Mouse (Mus musculus) heart, postnatal 0 days (tissue): ENCODE measurements around the gene Gm5565. TPM values are rescaled to one million over a fixed set of nuclear protein-coding genes. Genes with fewer than 3 reads are reported as not detected.
"Not testable (repeated sequence)": the region's sequence is repeated elsewhere in the genome, so short reads cannot be mapped to it uniquely, and the experiment has no call there.

Source experiments
- ATAC-seq: fragments of 200-750 bp; cut with Nextera tagmentation; 2 replicates; pipeline ENCODE4 v1.8.0; 2017; ENCODE audit warnings: low read depth, moderate number of reproducible peaks, moderate library complexity; ENCODE audit not compliant: insufficient read depth
- DNase-seq: peaks from one replicate; pipeline ENCODE4 v3.0.0-alpha.2; 2016; ENCODE audit warnings: low spot score
- H3K27ac ChIP-seq: fragments of 300-500 bp; sonication (generic); 2 replicates; pipeline ENCODE4 v1.5.1; 2014; ENCODE audit warnings: low read depth, mild to moderate bottlenecking
- H3K27me3 ChIP-seq: fragments of 300-500 bp; sonication (generic); 2 replicates; pipeline ENCODE4 v1.6.1; 2014; ENCODE audit warnings: low read length, mixed read lengths; ENCODE audit not compliant: control insufficient read depth, insufficient read depth
- H3K36me3 ChIP-seq: fragments of 300-500 bp; sonication (generic); replicated peaks from 2 replicates; pipeline ENCODE4 v1.6.1; 2014; ENCODE audit warnings: low read length, mixed read lengths; ENCODE audit not compliant: control insufficient read depth, insufficient read depth
- H3K4me1 ChIP-seq: fragments of 300-500 bp; sonication (generic); 2 replicates; pipeline ENCODE4 v1.6.1; 2014; ENCODE audit warnings: antibody characterized with exemption; ENCODE audit not compliant: control insufficient read depth, insufficient read depth
- H3K4me2 ChIP-seq: fragments of 300-500 bp; sonication (generic); 2 replicates; pipeline ENCODE4 v1.6.1; 2014; ENCODE audit warnings: low read depth, mild to moderate bottlenecking, low read length, moderate library complexity
- H3K4me3 ChIP-seq: fragments of 300-500 bp; sonication (generic); 2 replicates; pipeline ENCODE4 v1.5.1; 2014; ENCODE audit warnings: low read depth, low read length
- H3K9ac ChIP-seq: fragments of 300-500 bp; sonication (generic); replicated peaks from 2 replicates; pipeline ENCODE4 v1.6.1; 2014; ENCODE audit warnings: low read depth, low read length, mixed read lengths
- H3K9me3 ChIP-seq: fragments of 300-500 bp; sonication (generic); replicated peaks from 2 replicates; pipeline ENCODE4 v1.6.1; 2016; ENCODE audit warnings: low read length; ENCODE audit not compliant: control insufficient read depth
- CTCF ChIP-seq: IDR thresholded peaks from 2 replicates; pipeline ENCODE4 v1.5.1; 2016; ENCODE audit warnings: antibody characterized with exemption, control low read depth, low read depth
- EP300 ChIP-seq: IDR thresholded peaks from 2 replicates; pipeline ENCODE4 v1.6.1; 2016; ENCODE audit warnings: antibody characterized with exemption, low read depth
- WGBS: fragments of 180-500 bp; shearing (Covaris S2); extraction: QIAGEN DNeasy Blood & Tissue Kit; methylation state at CpG from one replicate; pipeline ENCODE4 v1.1.7; 2014; 5-methylcytosine and 5-hydroxymethylcytosine counted together
- polyA plus RNA-seq: library from polyadenylated mRNA; unstranded; fragments of >200 nt; fragmentation: Nextera tagmentation; extraction: Ambion mirVana; gene quantifications from 2 replicates; pipeline ENCODE4 v1.2.1, GENCODE M21; 2015
- total RNA-seq: library from RNA; depleted of rRNA; stranded (reverse); fragments of >200 nt; gene quantifications from 2 replicates; pipeline ENCODE4 v1.2.3, GENCODE M21; 2014; ENCODE audit warnings: low replicate concordance

Gene Gm5565
- total and polyA plus RNA-seq, 2 experiments from 2014 or later, result not detected

DNA sequence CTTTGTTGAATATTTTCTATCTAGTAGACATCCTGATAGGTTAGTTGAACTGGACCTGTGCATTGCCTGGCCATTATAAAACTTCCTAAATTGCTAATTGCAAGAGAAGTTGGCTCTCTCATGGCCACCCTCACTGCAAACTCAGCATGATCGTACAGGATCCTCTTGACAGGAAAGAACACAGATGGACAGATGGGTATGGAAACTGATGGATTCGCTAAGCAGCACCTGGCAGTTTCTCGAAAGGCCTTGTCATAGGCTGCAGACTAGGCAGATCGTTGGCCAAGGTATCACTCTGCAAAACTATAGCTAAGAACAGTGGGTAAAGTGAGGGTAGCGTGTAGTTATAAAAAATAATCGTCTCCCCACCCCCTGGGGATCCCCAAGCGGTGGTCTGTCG, 33.0 kb upstream of the Gm5565 start:
- WGBS, result 69% methylated on average over 8 of the region's 8 CpGs
- no peak for ATAC-seq
- Histone ChIP-seq H3K36me3 (no peaks in the 10 kb centered on the region), H3K9ac (no peak overlapping the region), H3K9me3 (no peaks in the 10 kb centered on the region), H3K27me3 (no peaks in the 10 kb centered on the region), H3K4me2 (no peak overlapping the region), H3K4me3 (no peak overlapping the region), H3K27ac (no peak overlapping the region), H3K4me1 (no peaks in the 10 kb centered on the region)
- DNase-seq, result no peak
- TF ChIP-seq CTCF, result no peak

DNA sequence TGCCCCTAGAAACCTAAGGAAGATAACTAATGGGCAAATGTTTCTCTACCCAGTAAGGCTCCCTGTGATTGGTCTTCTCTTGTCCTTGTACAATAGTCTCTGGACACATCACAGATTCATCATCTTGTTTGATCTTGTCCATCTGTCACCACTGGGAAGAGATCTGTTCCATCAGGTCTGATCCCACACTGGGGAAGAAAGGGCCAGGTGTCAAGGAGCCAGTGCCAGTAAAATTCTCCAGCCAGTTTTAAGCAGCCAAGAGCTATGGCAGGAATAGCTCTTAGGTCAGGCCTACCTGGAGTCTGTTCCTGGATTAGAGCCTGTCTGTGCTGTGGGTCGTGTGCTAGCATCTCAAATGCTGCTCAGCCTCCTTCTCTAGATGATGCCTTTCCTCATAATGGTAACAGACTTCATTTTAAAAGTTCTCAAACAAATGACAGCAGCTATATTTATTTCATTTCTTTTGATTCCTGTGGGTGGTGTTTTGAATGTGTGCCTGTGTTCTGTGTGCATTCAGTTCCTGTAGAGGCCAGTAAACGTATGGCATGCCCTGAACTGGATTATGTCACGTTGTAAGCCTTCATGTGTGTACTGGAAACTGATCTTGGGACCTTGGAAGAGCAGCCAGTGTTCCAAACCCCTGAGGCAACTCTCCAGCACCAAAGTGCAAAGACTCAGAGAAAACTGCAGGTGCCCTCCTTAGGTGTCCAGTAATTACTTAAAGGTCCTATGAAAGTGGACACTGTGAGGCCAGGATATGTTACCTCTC, 30.3 kb upstream of the Gm5565 start:
- Histone ChIP-seq H3K27me3 (no peaks in the 10 kb centered on the region), H3K27ac (no peak overlapping the region), H3K4me2 (no peak overlapping the region), H3K4me3 (no peak overlapping the region), H3K9me3 (no peaks in the 10 kb centered on the region), H3K9ac (no peak overlapping the region), H3K4me1 (no peaks in the 10 kb centered on the region), H3K36me3 (no peaks in the 10 kb centered on the region)
- no peak for DNase-seq
- no peak for TF ChIP-seq EP300
- TF ChIP-seq CTCF, result no peak
- WGBS, result 36% methylated on average over 3 of the region's 3 CpGs
- no peak for ATAC-seq

DNA sequence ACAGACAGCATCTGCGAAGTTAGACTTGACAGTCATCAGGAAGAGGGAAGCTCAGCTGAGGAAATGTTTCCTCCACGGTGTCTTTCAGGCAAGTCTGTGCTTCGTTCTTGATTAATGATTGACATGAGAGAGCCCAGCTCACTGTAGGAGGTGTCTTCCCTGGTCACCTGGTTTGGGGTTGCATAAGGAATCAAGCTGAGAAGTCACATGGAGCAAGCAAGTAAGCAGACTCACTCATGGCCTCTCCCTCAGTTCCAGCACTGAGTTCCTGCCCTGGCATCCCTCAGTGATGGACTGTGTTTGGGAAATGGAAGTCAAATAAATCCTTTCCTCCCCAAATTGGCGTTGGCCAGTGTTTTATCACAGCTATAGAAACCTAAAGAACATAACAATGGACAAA, 29.8 kb upstream of the Gm5565 start:
- H3K36me3 ChIP-seq, result no peaks in the 10 kb centered on the region
- no peaks in the 10 kb centered on the region for H3K27me3 ChIP-seq
- H3K4me2 ChIP-seq, result no peak overlapping the region
- ATAC-seq, result no peak
- H3K9me3 ChIP-seq, result no peaks in the 10 kb centered on the region
- no peak overlapping the region for H3K27ac ChIP-seq
- H3K9ac ChIP-seq, result no peak overlapping the region
- WGBS, result 60% methylated on average over 4 of the region's 4 CpGs
- H3K4me3 ChIP-seq, result no peak overlapping the region
- TF ChIP-seq CTCF, result no peak
- no peak for TF ChIP-seq EP300
- no peaks in the 10 kb centered on the region for H3K4me1 ChIP-seq
- no peak for DNase-seq

DNA sequence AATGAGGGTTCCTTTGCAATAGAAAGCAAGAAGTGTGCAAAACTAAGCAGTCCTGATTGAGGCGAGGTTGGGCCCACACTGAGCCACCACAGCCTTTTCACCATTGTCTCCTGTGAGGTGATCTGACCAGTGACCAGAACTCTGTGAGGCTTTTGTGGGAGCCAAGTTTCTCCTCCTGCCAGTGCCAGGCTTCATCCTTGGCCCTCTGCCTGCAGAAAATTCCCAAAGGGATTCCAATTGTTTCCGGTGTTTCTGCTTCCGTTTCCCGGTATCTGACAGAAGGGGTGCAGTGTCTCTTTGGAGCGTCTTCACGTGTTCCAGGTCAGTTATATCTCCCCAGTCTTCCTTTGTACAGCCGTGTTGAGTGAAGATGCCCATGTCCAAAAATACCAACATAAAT, 28.4 kb upstream of the Gm5565 start:
- no peaks in the 10 kb centered on the region for H3K4me1 ChIP-seq
- WGBS, result 67% methylated on average over 7 of the region's 7 CpGs
- no peak for ATAC-seq
- H3K4me3 ChIP-seq, result no peak overlapping the region
- no peak overlapping the region for H3K9ac ChIP-seq
- no peak for DNase-seq
- H3K9me3 ChIP-seq, result no peaks in the 10 kb centered on the region
- H3K27ac ChIP-seq, result no peak overlapping the region
- TF ChIP-seq EP300 (no peak), CTCF (no peak)
- H3K36me3 ChIP-seq, result no peaks in the 10 kb centered on the region
- no peak overlapping the region for H3K4me2 ChIP-seq
- no peaks in the 10 kb centered on the region for H3K27me3 ChIP-seq

DNA sequence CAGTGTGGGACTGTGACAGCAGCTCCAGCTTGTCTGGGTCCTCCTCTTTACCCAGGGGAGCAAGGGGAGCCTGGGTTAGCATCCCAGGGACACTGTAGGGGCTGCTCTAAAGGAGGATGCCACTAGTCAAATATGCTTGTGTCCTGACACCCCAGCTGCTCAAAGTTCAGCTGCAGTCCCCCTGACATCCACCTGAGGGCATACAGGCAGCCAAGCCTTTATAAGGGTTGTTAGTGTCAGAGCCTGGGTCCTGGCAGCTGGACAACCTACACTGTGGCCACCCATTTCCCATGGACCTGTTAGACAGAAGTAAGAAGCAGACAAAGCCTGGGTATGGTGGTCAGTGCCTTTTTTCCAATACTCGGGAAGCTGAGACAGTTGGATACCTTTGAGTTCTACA, 27.8 kb upstream of the Gm5565 start:
- WGBS, result 81% methylated on average over 1 of the region's 1 CpGs
- Histone ChIP-seq H3K36me3 (no peaks in the 10 kb centered on the region), H3K4me1 (no peaks in the 10 kb centered on the region), H3K4me3 (no peak overlapping the region), H3K4me2 (no peak overlapping the region), H3K27me3 (no peaks in the 10 kb centered on the region), H3K9ac (no peak overlapping the region), H3K27ac (no peak overlapping the region), H3K9me3 (no peaks in the 10 kb centered on the region)
- TF ChIP-seq EP300 (no peak), CTCF (peak; percentile 25)
- no peak for ATAC-seq
- no peak for DNase-seq

DNA sequence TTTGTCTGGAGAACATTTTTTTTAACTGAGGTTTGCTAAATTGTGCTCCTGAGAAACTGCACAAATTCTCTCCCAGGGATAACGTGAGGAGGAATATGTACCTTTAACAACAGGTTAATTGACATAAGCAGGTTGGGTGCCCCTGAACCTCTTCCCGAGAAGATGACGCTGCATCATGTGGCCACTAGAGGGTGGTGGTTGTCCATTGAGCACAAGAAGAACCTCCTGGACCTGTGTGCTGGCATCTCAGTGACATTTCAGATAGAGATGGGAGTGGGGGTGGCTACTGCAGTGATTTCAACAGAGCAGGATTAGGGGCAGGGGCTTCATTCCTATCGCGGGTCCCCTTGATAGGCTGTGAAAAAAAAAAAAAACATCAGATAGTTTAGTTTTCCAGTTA, 27.1 kb upstream of the Gm5565 start:
- not testable (repeated sequence) for H3K4me2 ChIP-seq, H3K36me3 ChIP-seq, ATAC-seq, H3K27ac ChIP-seq, H3K4me3 ChIP-seq, H3K4me1 ChIP-seq, H3K27me3 ChIP-seq, H3K9ac ChIP-seq, H3K9me3 ChIP-seq
- DNase-seq, result peak; percentile 16
- TF ChIP-seq CTCF, result peak; percentile 84
- WGBS, result 19% methylated on average over 5 of the region's 5 CpGs

DNA sequence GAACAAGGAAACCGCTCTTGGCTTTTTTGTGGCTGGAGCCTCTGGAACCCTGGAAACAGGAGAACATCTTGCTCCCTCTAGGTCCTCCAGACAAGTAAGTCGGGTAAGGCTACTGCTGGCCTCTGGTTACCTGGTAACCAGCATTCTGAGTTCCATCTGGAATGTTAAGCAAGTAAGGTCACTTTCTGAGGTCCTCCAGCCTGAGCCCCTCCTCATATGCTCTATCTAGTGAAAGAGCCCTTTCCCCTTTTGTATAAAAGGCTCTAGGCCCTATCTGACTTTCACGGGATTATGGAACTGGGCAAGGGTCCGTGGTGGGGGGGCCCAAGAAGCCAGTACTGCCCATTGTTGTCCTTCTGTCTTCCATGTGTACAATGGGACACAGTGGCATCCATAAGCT, 24.9 kb upstream of the Gm5565 start, which contains the start of gene 1700001J03Rik:
1700001J03Rik (minus strand) TSS at position 101 of the 400 bp plus-strand sequence.
- not testable (repeated sequence) for DNase-seq, H3K4me3 ChIP-seq, H3K27ac ChIP-seq, H3K27me3 ChIP-seq, H3K9ac ChIP-seq, H3K4me2 ChIP-seq, ATAC-seq, H3K36me3 ChIP-seq, H3K9me3 ChIP-seq, H3K4me1 ChIP-seq
- 69% methylated on average over 4 of the region's 4 CpGs for WGBS

DNA sequence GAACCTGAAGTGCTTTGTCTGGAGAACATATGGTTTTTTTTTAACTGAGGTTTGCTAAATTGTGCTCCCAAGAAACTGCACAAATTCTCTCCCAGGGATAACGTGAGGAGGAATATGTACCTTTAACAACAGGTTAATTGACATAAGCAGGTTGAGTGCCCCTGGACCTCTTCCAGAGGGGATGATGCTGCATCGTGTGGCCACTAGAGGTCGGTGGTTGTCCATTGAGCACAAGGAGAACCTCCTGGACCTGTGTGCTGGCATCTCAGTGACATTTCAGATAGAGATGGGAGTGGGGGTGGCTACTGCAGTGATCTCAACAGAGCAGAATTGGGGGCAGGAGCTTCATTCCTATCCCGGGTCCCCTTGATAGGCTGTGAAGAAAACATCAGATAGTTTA, 12.4 kb upstream of the Gm5565 start:
- H3K4me1 ChIP-seq, H3K4me3 ChIP-seq, H3K9ac ChIP-seq, H3K27me3 ChIP-seq, DNase-seq, H3K36me3 ChIP-seq, H3K4me2 ChIP-seq, ATAC-seq, H3K9me3 ChIP-seq, H3K27ac ChIP-seq: not testable (repeated sequence)
- 48% methylated on average over 4 of the region's 4 CpGs for WGBS
